Mouse (Mus musculus) myocyte (in vitro differentiated cells): ENCODE data around the gene Olfr1289. TPM values are rescaled to one million over a fixed set of nuclear protein-coding genes. Genes with fewer than 3 reads are reported as not detected.

Experiments used
- H3K27me3 ChIP-seq: one replicate; pipeline ENCODE4 v1.6.1; 2011; ENCODE audit not compliant: control insufficient read depth, insufficient read depth, insufficient read length
- H3K36me3 ChIP-seq: one replicate; pipeline ENCODE4 v1.6.1; 2011; ENCODE audit not compliant: control insufficient read depth, insufficient read depth
- H3K4me2 ChIP-seq: one replicate; pipeline ENCODE4 v1.6.1; 2011; ENCODE audit warnings: low read depth, control low read depth
- H3K4me3 ChIP-seq: one replicate; pipeline ENCODE4 v1.5.1; 2011; ENCODE audit warnings: mild to moderate bottlenecking, control low read depth, moderate library complexity
- H3K79me2 ChIP-seq: one replicate; pipeline ENCODE4 v1.6.1; 2011; ENCODE audit not compliant: control insufficient read depth, insufficient read depth
- H3ac ChIP-seq: one replicate; pipeline ENCODE4 v1.6.1; 2011; ENCODE audit not compliant: control insufficient read depth, insufficient read length
- CEBPB ChIP-seq: IDR thresholded peaks from 2 replicates; pipeline ENCODE4 v1.6.1; 2011; ENCODE audit warnings: mild to moderate bottlenecking, moderate library complexity; ENCODE audit not compliant: poor library complexity, insufficient read depth, severe bottlenecking
- E2F4 ChIP-seq: IDR thresholded peaks from one replicate; pipeline ENCODE4 v1.6.1; 2011; ENCODE audit warnings: mild to moderate bottlenecking, control low read depth, moderate library complexity; ENCODE audit not compliant: insufficient read depth
- MAX ChIP-seq: IDR thresholded peaks from one replicate; pipeline ENCODE4 v1.6.1; 2011; ENCODE audit warnings: low read depth, mild to moderate bottlenecking, control low read depth
- MYOD1 ChIP-seq, 3 experiments: IDR thresholded peaks; one replicate each; pipeline ENCODE4 v1.6.1; 2011; ENCODE audit warnings: control low read depth in 2 of 3, low read depth in 2 of 3, mild to moderate bottlenecking in 2 of 3, moderate library complexity in 1 of 3; ENCODE audit not compliant: insufficient read length in 2 of 3, control insufficient read depth in 1 of 3
- MYOG ChIP-seq, 3 experiments: IDR thresholded peaks; one replicate each; pipeline ENCODE4 v1.6.1; 2011; ENCODE audit warnings: control low read depth in 2 of 3, low read depth in 2 of 3, mild to moderate bottlenecking in 2 of 3; ENCODE audit not compliant: insufficient read length in 2 of 3, control insufficient read depth in 1 of 3, insufficient read depth in 1 of 3
- POLR2A ChIP-seq: IDR thresholded peaks from one replicate; pipeline ENCODE4 v1.6.1; 2011; ENCODE audit warnings: low read depth, mild to moderate bottlenecking, control low read depth, moderate library complexity; ENCODE audit not compliant: insufficient read length
- POLR2AphosphoS2 ChIP-seq: IDR thresholded peaks from one replicate; pipeline ENCODE4 v1.6.1; 2011; ENCODE audit warnings: low read depth, control low read depth; ENCODE audit not compliant: insufficient read length
- REST ChIP-seq: IDR thresholded peaks from one replicate; pipeline ENCODE4 v1.6.1; 2011; ENCODE audit warnings: mild to moderate bottlenecking, control low read depth, moderate library complexity; ENCODE audit not compliant: insufficient read depth, insufficient read length
- SRF ChIP-seq: IDR thresholded peaks from one replicate; pipeline ENCODE4 v1.6.1; 2011; ENCODE audit warnings: low read depth; ENCODE audit not compliant: control insufficient read depth, insufficient read length
- TCF12 ChIP-seq: IDR thresholded peaks from one replicate; pipeline ENCODE4 v1.6.1; 2011; ENCODE audit warnings: mild to moderate bottlenecking, control low read depth; ENCODE audit not compliant: poor library complexity, insufficient read depth, severe bottlenecking
- TCF3 ChIP-seq: IDR thresholded peaks from one replicate; pipeline ENCODE4 v1.6.1; 2011; ENCODE audit warnings: low read depth, control low read depth; ENCODE audit not compliant: insufficient read length
- USF1 ChIP-seq: IDR thresholded peaks from one replicate; pipeline ENCODE4 v1.6.1; 2011; ENCODE audit warnings: low read depth, mild to moderate bottlenecking, control low read depth, moderate library complexity
- polyA plus RNA-seq: library from polyadenylated mRNA; unstranded; fragments of >200 nt; fragmentation: generic; extraction: Trizol; gene quantifications from one replicate; pipeline ENCODE4 v1.2.1, GENCODE M21; 2012; ENCODE audit warnings: missing spikeins

Gene Olfr1289
- polyA plus RNA-seq, 1 experiment, result not detected

GRCm38 (mm10) chr2:111517451-111517850 is 36.8 kb downstream of the Olfr1289 start:
- Histone ChIP-seq H3K79me2 (no peaks in the 10 kb centered on the region), H3K36me3 (no peaks in the 10 kb centered on the region), H3K4me3 (no peak overlapping the region), H3K4me2 (no peak overlapping the region), H3K27me3 (no peaks in the 10 kb centered on the region), H3ac (no peak overlapping the region)
- TF ChIP-seq POLR2AphosphoS2, result no peak
- no peak for TF ChIP-seq USF1
- TF ChIP-seq REST, result no peak
- TF ChIP-seq MYOD1 (IDR thresholded peaks at IDR 0.05; ENCODE audit: control insufficient read depth in 1 of 3, insufficient read length in 2 of 3, low read depth in 2 of 3), result no peak
- TF ChIP-seq MYOG (IDR thresholded peaks at IDR 0.05; ENCODE audit: control insufficient read depth in 1 of 3, insufficient read depth in 1 of 3, insufficient read length in 2 of 3, low read depth in 2 of 3), result no peak
- no peak for TF ChIP-seq E2F4
- TF ChIP-seq SRF, result no peak
- no peak for TF ChIP-seq POLR2A
- no peak for TF ChIP-seq TCF12
- TF ChIP-seq TCF3, result no peak
- no peak for TF ChIP-seq CEBPB
- TF ChIP-seq MAX, result no peak

DNA sequence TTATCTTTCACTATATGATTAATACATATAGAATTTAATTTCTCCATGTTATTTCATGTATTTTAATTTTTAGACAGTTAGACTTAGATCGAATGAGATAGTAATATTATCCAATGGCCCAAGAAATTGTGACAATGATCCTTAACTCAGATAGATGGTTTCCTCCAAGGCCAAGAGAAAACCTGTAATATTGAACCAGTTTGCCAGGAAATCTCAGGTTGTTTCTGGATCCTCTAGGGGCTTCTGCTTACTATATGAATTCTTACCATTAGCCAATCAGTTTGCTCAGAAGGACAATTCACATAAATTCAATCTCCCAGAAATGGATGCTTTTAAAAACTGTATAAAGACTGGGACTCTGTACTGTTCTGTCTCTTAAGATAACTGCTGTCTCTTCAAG is 44.3 kb downstream of the Olfr1289 start, which contains the start of gene Olfr1293-ps:
Gene Olfr1293-ps (plus strand): TSS at position 301 of the 400 bp plus-strand sequence.
- Histone ChIP-seq H3K4me3 (no peak within 1 kb of the TSS), H3ac (no peak within 1 kb of the TSS), H3K4me2 (no peak within 1 kb of the TSS), H3K36me3 (no peaks in the 10 kb centered on the region), H3K27me3 (no peaks in the 10 kb centered on the region), H3K79me2 (no peaks in the 10 kb centered on the region)
- TF ChIP-seq E2F4 (no peak), USF1 (no peak), REST (no peak), TCF12 (no peak), TCF3 (no peak), SRF (no peak), POLR2AphosphoS2 (no peak), CEBPB (no peak), POLR2A (no peak), MYOG (IDR thresholded peaks at IDR 0.05; ENCODE audit: control insufficient read depth in 1 of 3, insufficient read depth in 1 of 3, insufficient read length in 2 of 3, low read depth in 2 of 3) (no peak), MYOD1 (IDR thresholded peaks at IDR 0.05; ENCODE audit: control insufficient read depth in 1 of 3, insufficient read length in 2 of 3, low read depth in 2 of 3) (no peak), MAX (no peak)

Other genes with a start within 250 kb of the Olfr1289 start
- gene Olfr1275, start 245.5 kb upstream of the Olfr1289 start, polyA plus RNA-seq, result not detected
- gene Olfr1276, start 226.3 kb upstream of the Olfr1289 start, polyA plus RNA-seq, result not detected
- not detected for gene Olfr1277, start 206.7 kb upstream of the Olfr1289 start, polyA plus RNA-seq
- not detected for gene Olfr1278, start 190.7 kb upstream of the Olfr1289 start, polyA plus RNA-seq
- not detected for gene Olfr1279, start 180.2 kb upstream of the Olfr1289 start, polyA plus RNA-seq
- not detected for gene Olfr1280, start 166.8 kb upstream of the Olfr1289 start, polyA plus RNA-seq
- not detected for gene Olfr1281, start 154.3 kb upstream of the Olfr1289 start, polyA plus RNA-seq
- gene Olfr1282, start 144.7 kb upstream of the Olfr1289 start, polyA plus RNA-seq, result not detected
- gene Olfr1283, start 114.0 kb upstream of the Olfr1289 start, polyA plus RNA-seq, result not detected
- gene Olfr1284, start 105.3 kb upstream of the Olfr1289 start, polyA plus RNA-seq, result not detected
- gene Olfr1286, start 57.7 kb upstream of the Olfr1289 start, polyA plus RNA-seq, result not detected
- not detected for gene Olfr1287, start 31.7 kb upstream of the Olfr1289 start, polyA plus RNA-seq
- not detected for gene Olfr1288, start 6.7 kb upstream of the Olfr1289 start, polyA plus RNA-seq
- gene Olfr1290, start 13.0 kb downstream of the Olfr1289 start, polyA plus RNA-seq, result not detected
- gene Olfr1291-ps1, start 16.4 kb downstream of the Olfr1289 start, polyA plus RNA-seq, result not detected
- not detected for gene Olfr1293-ps, start 44.4 kb downstream of the Olfr1289 start, polyA plus RNA-seq
- gene Olfr1294, start 59.5 kb downstream of the Olfr1289 start, polyA plus RNA-seq, result not detected
- not detected for gene Olfr1295, start 88.9 kb downstream of the Olfr1289 start, polyA plus RNA-seq
- gene Olfr1297, start 145.7 kb downstream of the Olfr1289 start, polyA plus RNA-seq, result not detected
- not detected for gene Olfr1298, start 168.4 kb downstream of the Olfr1289 start, polyA plus RNA-seq
- not detected for gene Olfr1299, start 180.6 kb downstream of the Olfr1289 start, polyA plus RNA-seq